Mouse (Mus musculus): ENCODE measurements at regions not wholly inside any gene's neighbourhood (a gene's known extent, or its start where the extent isn't known, plus 50 kb on each side); places are given as distances from the start of the nearest gene placed in this dataset.

DNA sequence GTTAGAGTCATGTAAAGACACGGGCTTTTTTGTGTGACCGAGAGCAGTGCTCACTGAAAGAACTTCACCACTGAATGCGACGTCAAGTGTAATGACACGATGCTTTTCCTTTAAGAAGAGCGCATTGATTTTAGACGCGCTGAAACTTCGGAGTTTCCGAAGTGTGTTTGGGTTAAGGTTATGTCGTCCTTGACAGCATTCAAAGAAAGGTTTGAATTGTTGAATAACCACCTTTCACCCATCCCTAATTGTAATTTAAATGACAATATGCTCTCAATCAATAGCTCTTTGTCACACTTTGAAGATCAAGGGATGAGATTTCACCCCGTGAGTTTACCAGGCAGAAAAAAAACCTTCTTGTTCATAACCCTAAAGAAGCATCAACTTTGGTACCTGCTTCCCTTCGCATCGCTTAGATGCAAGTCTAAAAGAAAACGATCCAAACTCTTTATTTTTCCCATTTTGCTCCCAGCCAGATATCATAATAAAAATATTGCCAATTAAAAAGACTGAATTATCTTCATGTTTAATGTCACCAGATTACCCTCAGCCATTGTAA is 184.4 kb upstream of the Gm765 start:
- DNase-seq (ENCODE audit: low read depth, low spot score) (no peak), ATAC-seq (no peak)
- ChIA-PET POLR2A (no interaction called here), CTCF (no interaction called here)
- no peaks in the 10 kb centered on the region for H3K27me3 ChIP-seq
- in situ Hi-C loops (cut with MboI; ENCODE audit: low pct_unique_long_range_greater_than_20kb) = loop anchor here (5.0 to 10.0 kb wide), 3 partner anchors 418 to 925 kb away; no protein-coding TSS in a partner anchor
- TF ChIP-seq CTCF (IDR thresholded peaks at IDR 0.05) = no peak

DNA sequence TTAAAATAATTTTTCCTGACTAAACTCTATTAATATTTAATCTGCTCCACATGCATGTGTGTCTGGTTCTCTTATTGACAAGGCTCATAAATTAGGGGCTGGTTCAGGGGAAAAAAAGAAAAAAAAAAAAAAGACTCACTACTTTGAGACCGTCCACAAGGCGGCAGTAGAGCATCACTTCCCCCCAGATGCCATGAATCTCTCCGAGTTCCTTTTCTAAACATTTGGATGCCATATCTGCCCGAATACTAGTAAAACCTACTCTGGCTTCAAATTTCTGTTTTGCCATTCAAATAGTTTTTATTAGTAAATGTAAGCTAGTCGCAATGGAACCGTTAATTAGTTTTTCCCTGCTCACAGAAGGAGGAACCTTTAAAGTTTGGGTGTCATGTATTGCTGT is 182.7 kb upstream of the Gm765 start:
- POLR2A ChIA-PET = no interaction called here
- ATAC-seq = no peak
- DNase-seq (ENCODE audit: low read depth, low spot score) = peak; percentile 6
- CTCF ChIA-PET = interaction anchor here (0.9 to 1.1 kb wide), 2 partner anchors 178 to 962 kb away, joined by 3 read pairs; no protein-coding TSS in a partner anchor
- in situ Hi-C loops (cut with MboI; ENCODE audit: low pct_unique_long_range_greater_than_20kb) = loop anchor here (5.0 to 10.0 kb wide), 3 partner anchors 420 to 927 kb away; no protein-coding TSS in a partner anchor
- H3K27me3 ChIP-seq = no peaks in the 10 kb centered on the region
- TF ChIP-seq CTCF (IDR thresholded peaks at IDR 0.05) = peak; percentile 85

DNA sequence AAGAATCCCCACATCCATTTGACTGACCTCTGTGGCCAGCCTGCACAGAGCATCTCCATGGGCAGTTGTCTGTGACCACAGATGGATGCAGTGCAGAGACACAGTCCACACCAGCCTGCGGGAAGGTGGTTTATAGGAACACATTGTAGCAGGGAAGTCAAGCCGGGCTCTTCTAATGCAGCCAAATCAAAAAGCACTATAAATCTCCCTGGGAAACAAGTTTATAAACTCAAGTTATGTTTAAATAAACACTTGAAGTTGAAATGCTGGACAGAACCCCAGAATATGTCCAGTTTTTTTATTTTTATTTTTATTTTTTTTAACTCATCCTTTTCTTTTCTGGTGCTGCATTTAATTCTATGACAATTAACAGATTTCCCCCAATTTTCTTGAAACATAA is 182.1 kb upstream of the Gm765 start:
- in situ Hi-C loops (cut with MboI; ENCODE audit: low pct_unique_long_range_greater_than_20kb) = loop anchor here (5.0 to 10.0 kb wide), 5 partner anchors 420 to 1073 kb away; no protein-coding TSS in a partner anchor
- H3K27me3 ChIP-seq = no peaks in the 10 kb centered on the region
- no peak for TF ChIP-seq CTCF (IDR thresholded peaks at IDR 0.05)
- no peak for DNase-seq (ENCODE audit: low read depth, low spot score)
- no peak for ATAC-seq
- CTCF ChIA-PET = no interaction called here
- POLR2A ChIA-PET = no interaction called here

- DNase-seq (ENCODE audit: low read depth, low spot score) (no peak), ATAC-seq (no peak)
- no peak for TF ChIP-seq CTCF (IDR thresholded peaks at IDR 0.05)
- H3K27me3 ChIP-seq = no peaks in the 10 kb centered on the region
- ChIA-PET POLR2A (interaction anchor here (0.6 kb wide), 1 partner anchor 11 kb away, joined by 4 read pairs; no protein-coding TSS in a partner anchor), CTCF (interaction anchor here (1.4 kb wide), 1 partner anchor 11 kb away, joined by 3 read pairs; no protein-coding TSS in a partner anchor)
- in situ Hi-C loops (cut with MboI; ENCODE audit: low pct_unique_long_range_greater_than_20kb) = loop anchor here (5.0 to 10.0 kb wide), 4 partner anchors 423 to 1076 kb away; no protein-coding TSS in a partner anchor
These were observed 179.0 kb upstream of the Gm765 start for GRCm38 (mm10) chr6:98521526-98521925.

- ChIA-PET POLR2A (no interaction called here), CTCF (interaction anchor here (1.6 kb wide), 1 partner anchor 17 kb away, joined by 3 read pairs; no protein-coding TSS in a partner anchor)
- in situ Hi-C loops (cut with MboI; ENCODE audit: low pct_unique_long_range_greater_than_20kb) = no loop called here
- ATAC-seq = no peak
- no peak for TF ChIP-seq CTCF (IDR thresholded peaks at IDR 0.05)
- H3K27me3 ChIP-seq = peaks cover 5% of the 10 kb centered on the region
- DNase-seq (ENCODE audit: low read depth, low spot score) = no peak
These were observed 172.3 kb upstream of the Gm765 start for GRCm38 (mm10) chr6:98514826-98515225.

DNA sequence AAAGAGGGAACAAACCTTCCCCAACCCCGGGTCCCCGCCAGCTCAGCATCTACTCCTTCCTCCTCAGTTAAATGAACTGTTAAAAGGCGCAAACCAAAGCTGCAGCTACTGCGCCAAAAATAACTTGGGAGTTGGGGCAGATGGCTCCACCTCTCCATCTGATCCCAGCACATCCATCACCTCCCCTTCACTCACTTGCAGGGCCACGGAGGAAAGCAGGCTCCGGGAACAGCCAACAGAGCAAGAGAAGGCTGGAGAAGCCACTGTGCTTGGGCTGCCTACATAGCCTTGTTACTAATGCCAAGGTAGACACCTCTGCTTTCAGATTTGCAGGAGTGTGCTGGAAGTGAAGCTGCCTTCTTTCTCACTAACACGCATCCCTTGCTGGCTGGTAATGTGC is 171.8 kb upstream of the Gm765 start:
- in situ Hi-C loops (cut with MboI; ENCODE audit: low pct_unique_long_range_greater_than_20kb) = no loop called here
- no peak for ATAC-seq
- CTCF ChIA-PET = interaction anchor here (1.6 kb wide), 1 partner anchor 18 kb away, joined by 3 read pairs; no protein-coding TSS in a partner anchor
- POLR2A ChIA-PET = no interaction called here
- H3K27me3 ChIP-seq = peaks cover 5% of the 10 kb centered on the region
- TF ChIP-seq CTCF (IDR thresholded peaks at IDR 0.05) = no peak
- no peak for DNase-seq (ENCODE audit: low read depth, low spot score)

DNA sequence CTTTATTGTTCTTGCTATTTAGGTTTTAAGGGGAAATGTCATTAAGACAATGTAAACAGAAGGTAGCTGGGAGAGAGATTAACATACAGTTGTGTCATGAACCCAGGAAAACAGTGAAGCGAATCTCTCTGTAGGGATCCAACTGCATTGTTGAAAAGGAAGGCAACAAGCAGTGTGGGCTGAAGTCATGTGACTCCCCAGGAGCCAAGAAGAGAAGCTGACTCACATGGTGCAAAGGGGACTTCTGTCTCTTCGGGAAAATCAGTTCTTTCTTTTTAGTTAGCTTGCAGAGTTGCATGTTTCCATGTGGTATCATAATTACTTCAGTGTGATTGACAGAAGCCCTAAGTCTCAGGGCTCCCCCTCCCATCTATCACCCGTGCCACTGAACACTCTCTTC is 170.7 kb upstream of the Gm765 start:
- CTCF ChIA-PET = no interaction called here
- in situ Hi-C loops (cut with MboI; ENCODE audit: low pct_unique_long_range_greater_than_20kb) = no loop called here
- ATAC-seq = no peak

GRCm38 (mm10) chr6:98502726-98503125 is 160.2 kb upstream of the Gm765 start:
- peaks cover 18% of the 10 kb centered on the region for H3K27me3 ChIP-seq
- ChIA-PET CTCF (interaction anchor here (1.3 kb wide), 1 partner anchor 9 kb away, joined by 3 read pairs; no protein-coding TSS in a partner anchor), POLR2A (no interaction called here)
- no peak for DNase-seq (ENCODE audit: low read depth, low spot score)
- no peak for TF ChIP-seq CTCF (IDR thresholded peaks at IDR 0.05)
- no peak for ATAC-seq
- in situ Hi-C loops (cut with MboI; ENCODE audit: low pct_unique_long_range_greater_than_20kb) = no loop called here

More for the DNA sequence above, 170.7 kb upstream of the Gm765 start:
- H3K27me3 ChIP-seq = peaks cover 5% of the 10 kb centered on the region
- POLR2A ChIA-PET = interaction anchor here (0.6 kb wide), 2 partner anchors 888 to 1067 kb away, joined by 3 to 4 read pairs; no protein-coding TSS in a partner anchor
- peak; percentile 9 for DNase-seq (ENCODE audit: low read depth, low spot score)
- no peak for TF ChIP-seq CTCF (IDR thresholded peaks at IDR 0.05)

DNA sequence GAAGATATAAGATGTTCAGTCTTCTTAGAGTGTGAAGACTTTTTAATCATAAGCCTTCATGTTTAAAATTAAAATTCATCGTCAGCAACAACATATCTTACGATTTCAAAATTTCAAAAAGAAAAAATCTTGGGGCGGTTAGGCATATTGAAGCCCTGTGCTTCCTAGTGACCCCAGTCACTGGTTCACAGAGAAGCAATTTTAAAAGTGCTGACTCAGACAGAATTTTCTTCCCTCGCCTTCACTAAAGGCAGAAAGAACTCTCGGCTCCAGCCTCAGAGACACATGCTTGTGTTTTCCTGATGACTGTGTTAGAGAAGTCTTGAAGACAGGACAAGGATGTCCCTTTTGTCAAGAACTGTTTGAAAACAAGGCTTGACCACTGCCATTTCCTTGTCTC is 157.2 kb upstream of the Gm765 start:
- ATAC-seq = no peak
- DNase-seq (ENCODE audit: low read depth, low spot score) = no peak
- in situ Hi-C loops (cut with MboI; ENCODE audit: low pct_unique_long_range_greater_than_20kb) = no loop called here
- H3K27me3 ChIP-seq = peaks cover 26% of the 10 kb centered on the region
- ChIA-PET POLR2A (no interaction called here), CTCF (interaction anchor here (1.5 kb wide), 1 partner anchor 441 kb away, joined by 3 read pairs; no protein-coding TSS in a partner anchor)
- no peak for TF ChIP-seq CTCF (IDR thresholded peaks at IDR 0.05)

GRCm38 (mm10) chr6:98486626-98487025 is 144.1 kb upstream of the Gm765 start:
- peaks cover 11% of the 10 kb centered on the region for H3K27me3 ChIP-seq
- ChIA-PET CTCF (no interaction called here), POLR2A (no interaction called here)
- no peak for TF ChIP-seq CTCF (IDR thresholded peaks at IDR 0.05)
- DNase-seq (ENCODE audit: low read depth, low spot score) = no peak
- ATAC-seq = no peak
- in situ Hi-C loops (cut with MboI; ENCODE audit: low pct_unique_long_range_greater_than_20kb) = no loop called here

GRCm38 (mm10) chr6:98483319-98484123 is 141.0 kb upstream of the Gm765 start:
- peaks cover 11% of the 10 kb centered on the region for H3K27me3 ChIP-seq
- TF ChIP-seq CTCF (IDR thresholded peaks at IDR 0.05) = no peak
- DNase-seq (ENCODE audit: low read depth, low spot score) (no peak), ATAC-seq (no peak)
- ChIA-PET CTCF (no interaction called here), POLR2A (no interaction called here)
- in situ Hi-C loops (cut with MboI; ENCODE audit: low pct_unique_long_range_greater_than_20kb) = no loop called here
